Mouse (Mus musculus): ENCODE data around the gene Mrc2. TPM values are rescaled to one million over a fixed set of nuclear protein-coding genes. Genes with fewer than 3 reads are reported as not detected.

Mrc2 gene
- polyA plus RNA-seq (2014; fragmentation: Nextera tagmentation; extraction: Ambion mirVana) = 9.5 and 10.2 TPM in 2 replicates

GRCm38 (mm10) chr11:105292124-105293071 is at the start of gene Mrc2:
Gene Mrc2, plus strand, starts transcription at chr11:105292643.
- H3K4me2 ChIP-seq (ENCODE audit: low read depth, low read length) = peak within 1 kb of the TSS; percentile 84
- H3K27ac ChIP-seq (replicated peaks; ENCODE audit: low read depth, low read length) = peak within 1 kb of the TSS; percentile 98
- H3K9ac ChIP-seq (replicated peaks; ENCODE audit: low read length) = peak within 1 kb of the TSS; percentile 94
- WGBS = under 1% methylated on average over 71 of the region's 75 CpGs
- no peaks in the 10 kb centered on the region for H3K27me3 ChIP-seq (ENCODE audit: control insufficient read depth, insufficient read depth, low read length)
- H3K36me3 ChIP-seq (replicated peaks; ENCODE audit: control insufficient read depth, insufficient read depth, low read depth, low read length) = no peaks in the 10 kb centered on the region
- H3K9me3 ChIP-seq (replicated peaks; ENCODE audit: control insufficient read depth, low read length) = no peaks in the 10 kb centered on the region
- DNase-seq (ENCODE audit: low spot score) = peak; percentile 84
- ATAC-seq (replicated peaks; ENCODE audit: insufficient number of reproducible peaks, low FRiP score, low TSS enrichment, low read depth) = peak; percentile 69
- H3K4me3 ChIP-seq (ENCODE audit: low read depth, low read length) = peak within 1 kb of the TSS; percentile 83
- H3K4me1 ChIP-seq (ENCODE audit: control insufficient read depth, insufficient read depth, low read length) = no peaks in the 10 kb centered on the region; the same call in none of the 2 replicates

DNA sequence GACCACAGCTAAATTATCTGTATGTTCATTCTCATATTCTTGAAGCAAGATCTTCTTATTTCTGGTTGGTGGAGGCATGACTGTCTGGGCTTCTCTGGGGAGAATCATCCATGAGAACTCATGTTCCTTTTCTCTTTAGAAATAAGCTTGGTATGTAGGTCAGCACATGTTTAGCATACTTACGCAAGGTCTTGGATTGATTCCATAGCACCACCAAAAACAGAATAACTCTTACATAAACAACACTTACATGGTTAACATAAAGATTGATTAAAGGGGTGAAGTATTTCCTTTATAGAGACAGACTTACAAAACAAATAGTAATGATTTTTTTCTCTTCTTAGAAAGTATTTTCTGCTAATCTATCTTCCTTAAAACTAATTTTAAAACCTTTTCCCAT is 46.1 kb upstream of the Mrc2 start:
- peaks cover 7% of the 10 kb centered on the region for H3K36me3 ChIP-seq (replicated peaks; ENCODE audit: control insufficient read depth, insufficient read depth, low read depth, low read length)
- no peaks in the 10 kb centered on the region for H3K4me1 ChIP-seq (ENCODE audit: control insufficient read depth, insufficient read depth, low read length)
- H3K27me3 ChIP-seq (ENCODE audit: control insufficient read depth, insufficient read depth, low read length) = no peaks in the 10 kb centered on the region
- H3K9me3 ChIP-seq (replicated peaks; ENCODE audit: control insufficient read depth, low read length) = no peaks in the 10 kb centered on the region
- no peak for DNase-seq (ENCODE audit: low spot score)
- 98% methylated on average over 1 of the region's 1 CpGs for WGBS
- no peak overlapping the region for H3K4me2 ChIP-seq (ENCODE audit: low read depth, low read length)
- no peak for ATAC-seq (replicated peaks; ENCODE audit: insufficient number of reproducible peaks, low FRiP score, low TSS enrichment, low read depth)
- no peak overlapping the region for H3K4me3 ChIP-seq (ENCODE audit: low read depth, low read length)
- no peak overlapping the region for H3K27ac ChIP-seq (replicated peaks; ENCODE audit: low read depth, low read length)
- H3K9ac ChIP-seq (replicated peaks; ENCODE audit: low read length) = no peak overlapping the region

DNA sequence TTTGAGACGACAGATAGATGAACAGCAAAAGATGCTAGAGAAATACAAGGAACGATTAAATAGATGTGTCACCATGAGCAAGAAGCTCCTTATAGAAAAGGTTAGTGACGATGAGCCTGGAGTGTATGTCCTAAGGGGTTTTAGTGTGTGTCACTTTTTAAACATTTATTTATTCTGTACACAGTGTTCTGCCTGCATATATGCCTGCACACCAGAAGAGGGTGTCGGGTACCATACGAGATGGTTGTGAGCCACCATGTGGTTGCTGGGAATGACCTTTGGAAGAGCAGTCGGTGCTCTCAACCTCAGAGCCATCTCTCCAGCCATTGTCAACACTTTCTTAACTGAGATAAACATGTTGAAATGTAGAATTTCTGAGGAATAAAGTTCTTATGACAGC is 45.7 kb upstream of the Mrc2 start:
- no peak overlapping the region for H3K4me3 ChIP-seq (ENCODE audit: low read depth, low read length)
- H3K9ac ChIP-seq (replicated peaks; ENCODE audit: low read length) = no peak overlapping the region
- ATAC-seq (replicated peaks; ENCODE audit: insufficient number of reproducible peaks, low FRiP score, low TSS enrichment, low read depth) = no peak
- no peaks in the 10 kb centered on the region for H3K4me1 ChIP-seq (ENCODE audit: control insufficient read depth, insufficient read depth, low read length)
- H3K9me3 ChIP-seq (replicated peaks; ENCODE audit: control insufficient read depth, low read length) = no peaks in the 10 kb centered on the region
- peaks cover 7% of the 10 kb centered on the region for H3K36me3 ChIP-seq (replicated peaks; ENCODE audit: control insufficient read depth, insufficient read depth, low read depth, low read length)
- no peaks in the 10 kb centered on the region for H3K27me3 ChIP-seq (ENCODE audit: control insufficient read depth, insufficient read depth, low read length)
- H3K27ac ChIP-seq (replicated peaks; ENCODE audit: low read depth, low read length) = no peak overlapping the region
- no peak for DNase-seq (ENCODE audit: low spot score)
- no peak overlapping the region for H3K4me2 ChIP-seq (ENCODE audit: low read depth, low read length)
- 94% methylated on average over 6 of the region's 6 CpGs for WGBS

DNA sequence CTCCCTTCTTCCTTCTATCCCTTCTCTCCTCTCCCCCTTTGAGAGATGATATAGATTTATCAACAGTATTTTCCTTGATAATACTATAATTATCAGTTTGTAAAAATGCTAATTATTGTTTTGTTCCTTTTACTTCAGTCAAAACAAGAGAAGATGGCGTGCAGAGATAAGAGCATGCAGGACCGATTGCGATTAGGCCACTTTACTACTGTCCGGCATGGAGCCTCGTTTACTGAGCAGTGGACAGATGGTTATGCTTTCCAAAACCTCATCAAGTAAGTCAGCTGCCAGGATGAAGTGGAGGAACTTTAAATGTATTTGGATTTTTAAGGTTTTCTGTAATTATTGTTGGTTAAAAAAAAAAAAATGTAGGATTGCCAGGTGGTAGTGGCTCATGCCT is 45.1 kb upstream of the Mrc2 start:
- WGBS = 94% methylated on average over 5 of the region's 5 CpGs
- peaks cover 7% of the 10 kb centered on the region for H3K36me3 ChIP-seq (replicated peaks; ENCODE audit: control insufficient read depth, insufficient read depth, low read depth, low read length)
- no peak overlapping the region for H3K27ac ChIP-seq (replicated peaks; ENCODE audit: low read depth, low read length)
- DNase-seq (ENCODE audit: low spot score) (no peak), ATAC-seq (replicated peaks; ENCODE audit: insufficient number of reproducible peaks, low FRiP score, low TSS enrichment, low read depth) (no peak)
- no peak overlapping the region for H3K4me3 ChIP-seq (ENCODE audit: low read depth, low read length)
- no peaks in the 10 kb centered on the region for H3K9me3 ChIP-seq (replicated peaks; ENCODE audit: control insufficient read depth, low read length)
- H3K4me1 ChIP-seq (ENCODE audit: control insufficient read depth, insufficient read depth, low read length) = no peaks in the 10 kb centered on the region
- H3K4me2 ChIP-seq (ENCODE audit: low read depth, low read length) = no peak overlapping the region
- H3K9ac ChIP-seq (replicated peaks; ENCODE audit: low read length) = no peak overlapping the region
- no peaks in the 10 kb centered on the region for H3K27me3 ChIP-seq (ENCODE audit: control insufficient read depth, insufficient read depth, low read length)

DNA sequence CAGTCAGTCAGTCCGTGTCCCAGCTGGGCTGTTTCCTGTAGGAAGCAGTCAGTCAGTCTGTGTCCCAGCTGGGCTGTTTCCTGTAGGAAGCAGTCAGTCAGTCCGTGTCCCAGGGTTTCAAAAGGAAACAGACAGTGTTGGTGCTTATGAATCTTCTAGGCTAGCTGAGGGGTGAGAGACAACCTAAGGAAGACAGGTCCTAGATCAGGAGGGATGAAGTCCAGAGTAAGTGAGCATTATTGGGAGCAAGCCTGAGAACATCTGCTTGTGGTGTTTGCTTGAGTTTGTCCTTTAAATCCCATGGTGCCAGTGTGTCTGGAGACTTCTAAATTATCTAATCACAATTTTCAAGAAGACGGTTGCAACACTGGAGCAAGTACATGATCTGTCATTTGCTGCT is 32.7 kb upstream of the Mrc2 start:
- ATAC-seq (replicated peaks; ENCODE audit: insufficient number of reproducible peaks, low FRiP score, low TSS enrichment, low read depth) (no peak), DNase-seq (ENCODE audit: low spot score) (no peak)
- WGBS = 76% methylated on average over 3 of the region's 3 CpGs
- Histone ChIP-seq H3K4me1 (ENCODE audit: control insufficient read depth, insufficient read depth, low read length) (no peaks in the 10 kb centered on the region), H3K36me3 (replicated peaks; ENCODE audit: control insufficient read depth, insufficient read depth, low read depth, low read length) (peaks cover 8% of the 10 kb centered on the region), H3K27ac (replicated peaks; ENCODE audit: low read depth, low read length) (no peak overlapping the region), H3K27me3 (ENCODE audit: control insufficient read depth, insufficient read depth, low read length) (no peaks in the 10 kb centered on the region), H3K9ac (replicated peaks; ENCODE audit: low read length) (no peak overlapping the region), H3K4me2 (ENCODE audit: low read depth, low read length) (no peak overlapping the region), H3K4me3 (ENCODE audit: low read depth, low read length) (no peak overlapping the region), H3K9me3 (replicated peaks; ENCODE audit: control insufficient read depth, low read length) (no peaks in the 10 kb centered on the region)

- H3K4me3 ChIP-seq (ENCODE audit: low read depth, low read length) = no peak overlapping the region
- 77% methylated on average over 5 of the region's 5 CpGs for WGBS
- DNase-seq (ENCODE audit: low spot score) (no peak), ATAC-seq (replicated peaks; ENCODE audit: insufficient number of reproducible peaks, low FRiP score, low TSS enrichment, low read depth) (no peak)
- H3K4me1 ChIP-seq (ENCODE audit: control insufficient read depth, insufficient read depth, low read length) = no peaks in the 10 kb centered on the region
- peaks cover 6% of the 10 kb centered on the region for H3K36me3 ChIP-seq (replicated peaks; ENCODE audit: control insufficient read depth, insufficient read depth, low read depth, low read length)
- H3K9ac ChIP-seq (replicated peaks; ENCODE audit: low read length) = no peak overlapping the region
- no peaks in the 10 kb centered on the region for H3K27me3 ChIP-seq (ENCODE audit: control insufficient read depth, insufficient read depth, low read length)
- H3K4me2 ChIP-seq (ENCODE audit: low read depth, low read length) = no peak overlapping the region
- no peaks in the 10 kb centered on the region for H3K9me3 ChIP-seq (replicated peaks; ENCODE audit: control insufficient read depth, low read length)
- H3K27ac ChIP-seq (replicated peaks; ENCODE audit: low read depth, low read length) = no peak overlapping the region
These were observed 31.3 kb upstream of the Mrc2 start for GRCm38 (mm10) chr11:105261116-105261515.

DNA sequence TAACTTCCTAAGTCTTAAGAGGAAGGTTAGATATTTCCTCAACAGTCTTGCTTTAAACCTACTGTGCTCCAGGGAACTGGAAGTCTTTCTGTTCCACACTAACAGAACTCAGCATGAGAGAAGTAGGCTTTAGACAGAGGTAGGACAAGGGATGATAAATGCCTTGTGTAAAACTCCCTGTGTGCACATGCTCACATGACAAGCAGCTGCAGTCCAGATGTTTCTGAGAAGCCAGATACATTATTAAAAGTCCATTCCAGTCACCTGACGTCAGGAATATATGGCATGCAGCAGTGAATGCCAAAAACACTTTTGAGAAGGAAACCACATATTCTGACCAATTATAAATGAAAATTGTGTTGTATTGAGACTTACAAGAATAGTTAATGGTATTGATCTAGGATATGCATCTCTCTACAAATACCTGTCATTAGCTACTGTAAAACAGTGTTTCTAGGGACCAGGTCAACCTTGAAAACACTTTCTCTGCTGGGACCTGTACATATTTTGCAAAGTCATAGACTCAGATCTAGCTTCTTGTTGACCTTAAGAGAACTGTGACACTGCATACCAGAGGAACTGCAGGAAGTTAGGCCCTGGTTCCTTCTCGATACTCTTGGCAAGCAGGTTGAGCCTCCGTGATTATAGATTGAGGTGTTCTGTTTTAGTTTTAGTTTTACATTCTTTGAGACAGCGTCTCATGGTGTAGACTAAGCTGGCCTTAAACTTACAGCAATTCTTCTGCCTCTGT is 30.7 kb upstream of the Mrc2 start:
- no peak overlapping the region for H3K27ac ChIP-seq (replicated peaks; ENCODE audit: low read depth, low read length)
- no peaks in the 10 kb centered on the region for H3K27me3 ChIP-seq (ENCODE audit: control insufficient read depth, insufficient read depth, low read length)
- no peaks in the 10 kb centered on the region for H3K9me3 ChIP-seq (replicated peaks; ENCODE audit: control insufficient read depth, low read length)
- H3K4me3 ChIP-seq (ENCODE audit: low read depth, low read length) = no peak overlapping the region
- ATAC-seq (replicated peaks; ENCODE audit: insufficient number of reproducible peaks, low FRiP score, low TSS enrichment, low read depth) (no peak), DNase-seq (ENCODE audit: low spot score) (peak; percentile 46)
- no peak overlapping the region for H3K9ac ChIP-seq (replicated peaks; ENCODE audit: low read length)
- 77% methylated on average over 4 of the region's 4 CpGs for WGBS
- H3K36me3 ChIP-seq (replicated peaks; ENCODE audit: control insufficient read depth, insufficient read depth, low read depth, low read length) = peaks cover 6% of the 10 kb centered on the region
- H3K4me1 ChIP-seq (ENCODE audit: control insufficient read depth, insufficient read depth, low read length) = no peaks in the 10 kb centered on the region
- no peak overlapping the region for H3K4me2 ChIP-seq (ENCODE audit: low read depth, low read length)

DNA sequence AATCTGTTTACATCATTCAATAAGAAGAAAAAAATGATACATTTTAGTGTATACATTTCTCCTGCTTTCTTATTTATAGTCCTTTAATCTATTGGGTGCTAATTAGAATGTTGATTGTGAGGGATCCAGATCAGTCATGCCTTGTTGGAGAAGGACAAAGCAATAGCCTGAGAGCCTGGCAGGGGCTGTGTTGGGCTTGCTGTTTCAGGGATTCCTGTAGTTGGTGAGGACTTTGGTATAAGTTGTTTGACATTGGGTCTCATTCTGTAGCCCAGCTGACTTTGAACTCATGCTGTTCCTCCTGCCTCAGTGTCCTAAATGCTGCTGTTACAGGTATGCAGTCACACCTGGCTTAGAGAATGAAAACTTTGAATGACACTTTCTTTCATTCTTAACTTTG is 27.9 kb upstream of the Mrc2 start:
- Histone ChIP-seq H3K4me3 (ENCODE audit: low read depth, low read length) (no peak overlapping the region), H3K4me2 (ENCODE audit: low read depth, low read length) (no peak overlapping the region), H3K27me3 (ENCODE audit: control insufficient read depth, insufficient read depth, low read length) (no peaks in the 10 kb centered on the region), H3K27ac (replicated peaks; ENCODE audit: low read depth, low read length) (no peak overlapping the region), H3K9ac (replicated peaks; ENCODE audit: low read length) (no peak overlapping the region), H3K36me3 (replicated peaks; ENCODE audit: control insufficient read depth, insufficient read depth, low read depth, low read length) (peaks cover 2% of the 10 kb centered on the region; the same call in 1 of the 2 replicates), H3K4me1 (ENCODE audit: control insufficient read depth, insufficient read depth, low read length) (no peaks in the 10 kb centered on the region), H3K9me3 (replicated peaks; ENCODE audit: control insufficient read depth, low read length) (no peaks in the 10 kb centered on the region)
- DNase-seq (ENCODE audit: low spot score) = no peak
- ATAC-seq (replicated peaks; ENCODE audit: insufficient number of reproducible peaks, low FRiP score, low TSS enrichment, low read depth) = no peak

Measured in embryonic facial prominence, embryonic 11.5 days (tissue).